Mouse (Mus musculus) small intestine, adult 2 months (tissue): ENCODE measurements at regions not wholly inside any gene's neighbourhood (a gene's known extent, or its start where the extent isn't known, plus 50 kb on each side); places are given as distances from the start of the nearest gene placed in this dataset.

Experiments used
- H3K27ac ChIP-seq: fragments of 200-500 bp; 2 replicates; pipeline ENCODE4 v1.5.1; 2012; ENCODE audit warnings: low read depth, low read length, control low read depth, inconsistent platforms; ENCODE audit not compliant: insufficient read depth
- H3K27me3 ChIP-seq: fragments of 200-500 bp; 2 replicates; pipeline ENCODE4 v1.6.1; 2012; ENCODE audit warnings: mild to moderate bottlenecking, moderate library complexity, low read length, inconsistent platforms; ENCODE audit not compliant: control insufficient read depth, insufficient read depth
- H3K36me3 ChIP-seq: fragments of 200-500 bp; 2 replicates; pipeline ENCODE4 v1.6.1; 2012; ENCODE audit warnings: mild to moderate bottlenecking, low read length, control low read depth, inconsistent platforms; ENCODE audit not compliant: control insufficient read depth, insufficient read depth
- H3K4me1 ChIP-seq: fragments of 200-500 bp; 2 replicates; pipeline ENCODE4 v1.6.1; 2012; ENCODE audit warnings: low read length, inconsistent platforms, mixed read lengths; ENCODE audit not compliant: control insufficient read depth, insufficient read depth, insufficient read length
- H3K4me3 ChIP-seq: fragments of 200-500 bp; 2 replicates; pipeline ENCODE4 v1.5.1; 2012; ENCODE audit warnings: low read depth, mild to moderate bottlenecking, control low read depth, inconsistent platforms, low read length, moderate library complexity
- CTCF ChIP-seq: fragments of 200-500 bp; IDR thresholded peaks from 2 replicates; pipeline ENCODE4 v1.5.1; 2012; ENCODE audit warnings: low read depth, mild to moderate bottlenecking, control low read depth, inconsistent platforms, low read length, moderate library complexity, mixed read lengths; ENCODE audit not compliant: insufficient replicate concordance, insufficient read length; ENCODE audit errors: extremely low read depth
- POLR2A ChIP-seq: fragments of 200-500 bp; IDR thresholded peaks from 2 replicates; pipeline ENCODE4 v1.6.1; 2012; ENCODE audit warnings: low read depth, mild to moderate bottlenecking, control low read depth, inconsistent platforms, low read length, moderate library complexity
- WGBS: fragments of 180-500 bp; shearing (Covaris S2); methylation state at CpG from one replicate; pipeline ENCODE4 v1.1.7; 2018; 5-methylcytosine and 5-hydroxymethylcytosine counted together

DNA sequence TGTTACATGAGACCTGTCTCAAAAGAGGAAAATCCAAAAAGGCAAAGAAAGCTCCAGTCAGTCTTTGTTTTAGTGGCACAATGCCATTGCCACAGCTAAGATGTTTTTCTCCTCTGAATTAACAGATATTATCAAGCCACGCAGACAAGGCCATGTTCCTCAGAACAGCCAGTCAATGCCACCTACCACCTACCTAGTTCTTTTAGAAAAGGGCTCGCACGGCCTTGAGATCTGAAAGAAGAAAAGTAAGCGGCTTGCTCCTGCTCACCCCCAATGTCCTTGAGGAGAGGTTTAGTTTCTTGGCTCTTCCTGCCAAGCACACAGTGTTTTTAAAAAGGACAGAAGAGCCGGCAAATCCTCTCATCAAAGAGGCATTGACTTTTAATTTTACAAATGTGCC is 88.7 kb upstream of the Noct start:
- no peak for TF ChIP-seq POLR2A
- TF ChIP-seq CTCF: no peak
- WGBS: 76% methylated on average over 5 of the region's 5 CpGs

DNA sequence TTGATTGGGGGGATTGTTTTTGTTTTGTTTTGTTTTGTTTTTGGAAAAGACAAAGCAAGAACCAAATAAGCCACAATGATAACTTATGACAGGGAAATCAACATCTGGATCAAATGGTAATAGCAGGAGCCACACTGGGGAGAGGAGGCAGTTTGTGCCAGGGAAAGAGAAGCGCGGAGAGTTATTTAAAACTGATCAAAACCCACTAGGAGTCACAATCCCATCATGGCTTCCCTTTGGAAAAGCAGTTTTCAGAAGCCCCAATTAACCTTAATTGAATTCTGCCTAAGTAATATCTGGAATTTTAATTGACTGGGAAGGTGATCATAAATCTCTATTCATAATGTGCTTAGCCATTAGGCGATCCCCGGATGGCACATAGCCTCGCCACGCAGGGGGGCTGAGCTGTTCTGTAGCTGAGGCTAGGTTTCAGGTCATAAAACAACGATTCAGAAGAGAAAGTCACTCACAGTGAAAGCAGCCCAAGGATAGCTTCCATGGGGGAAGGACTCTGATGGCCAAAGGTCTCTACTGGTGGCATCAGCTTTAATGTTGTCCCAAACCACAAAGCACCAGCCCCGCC is 86.4 kb upstream of the Noct start:
- no peaks in the 10 kb centered on the region for H3K36me3 ChIP-seq
- H3K4me1 ChIP-seq: no peaks in the 10 kb centered on the region
- no peaks in the 10 kb centered on the region for H3K27me3 ChIP-seq
- H3K4me3 ChIP-seq: no peak overlapping the region
- H3K27ac ChIP-seq: no peak overlapping the region
- TF ChIP-seq POLR2A (no peak), CTCF (no peak)
- WGBS: 82% methylated on average over 7 of the region's 8 CpGs

More for the DNA sequence above, 88.7 kb upstream of the Noct start:
- Histone ChIP-seq H3K4me3 (no peak overlapping the region), H3K27ac (no peak overlapping the region), H3K4me1 (no peaks in the 10 kb centered on the region), H3K36me3 (no peaks in the 10 kb centered on the region), H3K27me3 (no peaks in the 10 kb centered on the region)

DNA sequence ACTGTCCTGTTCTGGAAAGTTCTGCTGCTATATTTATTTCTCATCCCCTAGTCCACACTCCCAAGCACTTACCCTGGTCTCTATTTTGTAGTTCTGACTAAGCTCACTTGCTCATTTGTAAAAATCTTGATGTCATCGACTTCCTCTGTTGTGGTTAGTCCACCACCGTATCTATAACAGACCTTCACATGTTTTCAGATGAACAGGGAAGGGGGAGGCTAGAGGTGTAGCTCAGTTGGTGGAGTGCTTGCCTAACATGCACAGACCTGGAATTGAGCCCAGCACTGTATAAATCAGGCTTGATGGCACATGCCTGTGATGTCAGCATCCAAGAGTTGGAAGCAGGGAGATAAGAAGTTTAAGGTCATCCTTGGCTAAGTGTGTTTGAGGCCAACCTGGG is 78.3 kb upstream of the Noct start:
- Histone ChIP-seq H3K4me1 (no peaks in the 10 kb centered on the region), H3K4me3 (no peak overlapping the region), H3K27me3 (no peaks in the 10 kb centered on the region), H3K36me3 (no peaks in the 10 kb centered on the region), H3K27ac (no peak overlapping the region)
- 66% methylated on average over 2 of the region's 2 CpGs for WGBS
- TF ChIP-seq POLR2A (no peak), CTCF (no peak)

DNA sequence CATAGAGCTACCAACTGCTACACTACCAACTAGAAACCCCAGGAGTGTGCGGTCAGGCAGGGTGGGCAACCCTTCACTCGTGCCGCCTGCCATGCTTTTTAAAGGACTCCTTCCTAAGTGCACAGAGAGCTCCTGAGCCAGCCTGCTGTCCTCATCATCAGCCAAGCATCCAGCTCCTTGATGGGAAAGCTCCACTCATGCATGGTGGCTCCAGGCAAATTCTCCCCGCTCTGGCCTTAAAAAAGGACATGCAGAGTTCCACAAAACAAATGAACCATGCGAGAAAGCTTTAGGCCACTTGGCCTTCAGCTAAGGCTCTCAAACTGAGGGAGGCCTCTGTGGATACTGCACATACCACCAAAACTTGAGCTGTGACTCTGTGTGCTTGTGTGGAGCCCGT is 74.2 kb upstream of the Noct start:
- H3K4me1 ChIP-seq: no peaks in the 10 kb centered on the region
- TF ChIP-seq CTCF (no peak), POLR2A (no peak)
- no peak overlapping the region for H3K4me3 ChIP-seq
- H3K27me3 ChIP-seq: no peaks in the 10 kb centered on the region
- no peaks in the 10 kb centered on the region for H3K36me3 ChIP-seq
- 90% methylated on average over 6 of the region's 6 CpGs for WGBS
- H3K27ac ChIP-seq: no peak overlapping the region

DNA sequence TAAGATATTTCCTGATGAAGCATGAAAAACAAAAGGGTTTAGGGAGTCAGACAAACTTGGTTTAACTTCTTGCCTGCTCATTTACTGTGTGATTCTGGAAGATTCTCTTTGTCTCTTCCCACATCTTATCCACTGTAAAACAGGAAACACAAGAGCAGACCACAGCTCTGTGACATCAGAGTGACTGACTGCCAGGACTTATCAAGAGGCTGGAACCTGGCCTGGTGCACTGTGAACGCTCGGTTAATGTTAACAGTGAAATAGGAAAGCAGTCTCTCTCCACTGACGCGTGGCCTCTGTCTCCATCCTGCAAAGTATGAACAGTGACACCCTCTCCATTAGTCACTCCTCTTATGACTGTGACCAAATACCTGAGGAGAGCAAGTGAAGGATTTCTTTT is 73.1 kb upstream of the Noct start:
- Histone ChIP-seq H3K27ac (no peak overlapping the region), H3K36me3 (no peaks in the 10 kb centered on the region), H3K4me1 (no peaks in the 10 kb centered on the region), H3K27me3 (no peaks in the 10 kb centered on the region), H3K4me3 (no peak overlapping the region)
- WGBS: 50% methylated on average over 4 of the region's 4 CpGs
- no peak for TF ChIP-seq CTCF
- TF ChIP-seq POLR2A: no peak

DNA sequence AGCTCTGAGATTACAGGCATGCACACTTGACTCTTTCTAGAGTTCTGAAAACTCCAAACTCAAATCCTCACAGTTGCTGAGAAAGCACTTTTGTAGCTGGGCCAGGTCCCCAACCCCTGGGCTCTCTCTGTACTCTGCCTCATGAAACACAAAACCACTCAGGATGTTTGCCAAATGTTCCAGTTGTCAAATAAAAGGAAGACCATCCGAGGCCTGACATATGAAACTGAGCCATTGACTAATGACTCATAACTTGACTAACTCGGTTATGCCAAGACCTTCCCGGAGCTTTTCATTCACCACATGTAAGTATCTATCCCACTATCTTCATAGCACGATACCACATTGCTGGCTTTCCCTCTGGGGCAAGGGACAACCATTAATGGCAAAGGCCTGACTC is 68.6 kb upstream of the Noct start:
- H3K27ac ChIP-seq: no peak overlapping the region
- no peaks in the 10 kb centered on the region for H3K36me3 ChIP-seq
- H3K4me3 ChIP-seq: no peak overlapping the region
- H3K4me1 ChIP-seq: peaks cover 8% of the 10 kb centered on the region; the same call in 1 of the 2 replicates
- WGBS: 47% methylated on average over 4 of the region's 4 CpGs
- H3K27me3 ChIP-seq: no peaks in the 10 kb centered on the region
- TF ChIP-seq CTCF: no peak
- no peak for TF ChIP-seq POLR2A

DNA sequence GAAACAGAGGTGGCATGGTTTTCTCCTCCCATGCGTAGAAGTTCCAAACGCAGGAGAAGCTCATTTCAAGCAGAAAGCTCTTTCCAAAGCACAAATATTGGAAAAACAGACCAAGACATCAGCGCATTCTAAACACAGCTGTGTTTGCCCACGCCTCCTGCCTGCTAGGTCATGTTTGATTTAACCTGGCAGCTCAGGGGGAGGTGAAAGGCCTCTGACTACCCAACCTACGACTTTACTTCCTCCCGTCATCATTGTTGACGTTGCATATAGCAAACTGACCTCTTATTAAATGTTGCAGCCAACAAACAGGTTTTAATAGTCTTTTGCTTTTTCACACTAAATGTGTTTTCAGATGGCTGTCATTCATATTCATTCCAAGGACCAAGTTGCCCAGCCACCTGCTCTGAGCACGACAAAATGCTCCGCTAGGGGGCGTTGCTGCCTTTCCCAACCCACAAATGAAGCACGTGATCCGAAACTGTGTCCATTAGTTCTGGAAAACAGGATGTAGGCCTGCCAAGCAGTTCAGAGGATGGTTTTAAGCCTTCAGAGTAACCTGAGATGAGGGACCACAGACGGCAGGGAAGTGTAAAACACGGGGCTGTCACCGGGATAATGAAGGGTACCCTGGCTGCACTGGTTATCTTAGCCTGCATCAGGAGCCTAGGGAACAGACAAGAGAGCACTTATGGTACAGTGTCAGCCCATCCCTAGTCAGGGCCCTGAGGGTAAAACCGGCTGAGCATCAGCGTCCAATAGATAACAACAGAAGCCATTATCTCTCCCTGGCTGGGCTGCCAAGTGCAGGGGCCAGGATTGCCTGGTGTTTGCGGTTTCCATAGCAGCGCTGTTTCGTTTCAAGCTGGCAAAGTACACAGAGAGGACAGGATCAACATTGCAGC is 67.6 kb upstream of the Noct start:
- H3K36me3 ChIP-seq: no peaks in the 10 kb centered on the region
- peaks cover 8% of the 10 kb centered on the region; the same call in 1 of the 2 replicates for H3K4me1 ChIP-seq
- no peak overlapping the region for H3K4me3 ChIP-seq
- H3K27ac ChIP-seq: 0 out of 2 replicates have a peak overlapping the region, but pooled peaks have one; percentile 28
- H3K27me3 ChIP-seq: no peaks in the 10 kb centered on the region
- TF ChIP-seq CTCF (peak; percentile 66; the same call in 1 of the 2 replicates), POLR2A (no peak)
- 23% methylated on average over 20 of the region's 20 CpGs for WGBS
